Mouse (Mus musculus) lung, postnatal 0 days (tissue): Measurements from ENCODE around the gene Csf1.

Source experiments
- CTCF ChIP-seq: IDR thresholded peaks from 2 replicates; pipeline ENCODE4 v1.5.1; 2016; ENCODE audit warnings: antibody characterized with exemption, mild to moderate bottlenecking
- EP300 ChIP-seq: IDR thresholded peaks from 2 replicates; pipeline ENCODE4 v1.6.1; 2016; ENCODE audit warnings: antibody characterized with exemption, mild to moderate bottlenecking, control low read depth

DNA sequence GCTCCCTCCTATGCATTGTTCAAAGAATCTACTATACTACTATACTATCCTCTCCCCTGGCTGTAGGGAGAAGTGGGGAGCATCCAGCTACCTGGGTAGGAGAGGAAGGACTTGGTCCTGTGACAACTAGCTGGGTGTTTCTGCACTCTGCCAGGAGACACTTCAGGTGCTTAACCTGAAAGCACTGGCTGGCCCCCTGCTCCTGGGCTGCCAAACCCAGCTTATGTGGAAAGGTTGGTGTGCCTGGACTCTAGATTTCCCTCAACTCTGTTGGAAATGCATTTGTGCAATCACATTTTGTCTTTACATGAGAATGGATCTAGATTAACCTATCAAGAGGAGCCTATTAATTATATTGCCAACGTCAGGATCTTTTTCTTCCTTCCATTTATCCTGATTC lies 502 bp upstream of the Csf1 start:
- TF ChIP-seq CTCF (no peak), EP300 (no peak)
